Mouse (Mus musculus): Measurements from ENCODE around the gene Lrrc4. TPM values are rescaled to one million over a fixed set of nuclear protein-coding genes. Genes with fewer than 3 reads are reported as not detected.

Lrrc4 gene
- polyA plus RNA-seq, 1 experiment, result 0.82 TPM

DNA sequence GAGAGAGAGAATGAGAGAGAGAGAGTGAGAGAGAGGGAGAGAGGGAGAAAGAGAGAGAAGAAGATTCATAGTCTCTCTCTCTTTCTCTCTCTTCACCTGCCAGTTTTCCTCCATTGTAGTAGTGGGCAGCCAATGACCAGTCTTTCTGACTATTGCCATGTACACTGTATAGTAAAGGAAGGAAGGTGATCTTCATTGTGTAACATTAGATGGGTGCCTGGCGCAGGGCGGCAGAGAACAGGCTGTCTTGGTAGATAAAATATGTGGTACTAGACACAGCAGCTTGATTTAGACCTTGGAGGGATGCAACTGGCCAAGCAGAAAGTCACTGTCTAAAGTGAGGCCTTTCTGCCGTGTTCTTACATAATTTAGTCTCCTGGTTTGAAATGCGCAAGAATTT lies 216.7 kb downstream of the Lrrc4 start:
- DNase-seq, result no peak
- TF ChIP-seq POLR2A (IDR thresholded peaks at IDR 0.05; ENCODE audit: borderline replicate concordance, extremely low read depth, low read depth, low read length) (no peak), CTCF (IDR thresholded peaks at IDR 0.05; ENCODE audit: insufficient read depth, low read length) (no peak)
- peaks cover 11% of the 10 kb centered on the region for H3K4me1 ChIP-seq (ENCODE audit: control insufficient read depth, insufficient read depth, low read length)
- WGBS, result 82% methylated on average over 4 of the region's 4 CpGs
- H3K4me3 ChIP-seq (replicated peaks; ENCODE audit: extremely low read depth, low read depth, low read length), result no peak overlapping the region

- Histone ChIP-seq H3K4me3 (replicated peaks; ENCODE audit: extremely low read depth, low read depth, low read length) (no peak overlapping the region), H3K4me1 (ENCODE audit: control insufficient read depth, insufficient read depth, low read length) (peaks cover 4% of the 10 kb centered on the region)
- 83% methylated on average over 4 of the region's 4 CpGs for WGBS
- no peak for DNase-seq
- TF ChIP-seq CTCF (IDR thresholded peaks at IDR 0.05; ENCODE audit: insufficient read depth, low read length) (no peak), POLR2A (IDR thresholded peaks at IDR 0.05; ENCODE audit: borderline replicate concordance, extremely low read depth, low read depth, low read length) (no peak)
Observed at GRCm38 (mm10) chr6:28613441-28613840, 218.1 kb downstream of the Lrrc4 start.

Other genes with a start within 250 kb of the Lrrc4 start
- 1.6 and 2.5 TPM in 2 replicates for gene Lep, start 228.5 kb upstream of the Lrrc4 start, polyA plus RNA-seq (2012; rRNA removed)